Mouse (Mus musculus): ENCODE results near the gene Actn1. TPM values are rescaled to one million over a fixed set of nuclear protein-coding genes. Genes with fewer than 3 reads are reported as not detected.

Actn1 gene
- polyA plus RNA-seq, 1 experiment from 2014 or later, result 8.3 TPM

DNA sequence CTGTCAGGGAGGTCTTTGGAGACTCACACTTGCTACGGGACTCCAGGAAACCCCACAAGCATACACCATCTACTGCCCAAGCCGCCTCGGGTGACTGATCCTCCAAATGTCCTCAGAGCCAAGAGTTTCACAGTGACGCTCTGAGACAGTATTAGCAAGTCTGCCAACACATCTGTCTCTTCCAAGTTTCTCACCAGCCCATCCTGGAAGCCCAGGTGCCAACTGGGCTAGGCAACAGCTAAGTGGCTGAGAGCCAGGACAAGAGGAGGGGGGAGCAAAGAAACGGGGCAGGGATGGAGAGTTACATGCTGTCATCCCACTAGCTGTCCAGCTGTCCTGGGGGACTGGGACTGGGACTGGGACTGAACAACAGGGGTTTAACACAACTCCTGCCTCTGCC, 13.1 kb downstream of the Actn1 start:
- ATAC-seq, result 0 out of 2 replicates have a peak, but pooled peaks have one; percentile 53
- Histone ChIP-seq H3K36me3 (ENCODE audit: control insufficient read depth, insufficient read depth, low read length) (no peaks in the 10 kb centered on the region), H3K27me3 (replicated peaks; ENCODE audit: control insufficient read depth, insufficient read depth, low read length) (no peaks in the 10 kb centered on the region), H3K27ac (ENCODE audit: low read depth, low read length) (no peak overlapping the region), H3K4me2 (ENCODE audit: low read length) (no peak overlapping the region), H3K4me1 (ENCODE audit: control insufficient read depth, insufficient read depth, low read depth, low read length) (peaks cover 9% of the 10 kb centered on the region), H3K4me3 (ENCODE audit: low read length) (no peak overlapping the region), H3K9ac (ENCODE audit: low read depth, low read length) (no peak overlapping the region), H3K9me3 (ENCODE audit: control insufficient read depth, low read length) (no peaks in the 10 kb centered on the region)
- 57% methylated on average over 5 of the region's 5 CpGs for WGBS

DNA sequence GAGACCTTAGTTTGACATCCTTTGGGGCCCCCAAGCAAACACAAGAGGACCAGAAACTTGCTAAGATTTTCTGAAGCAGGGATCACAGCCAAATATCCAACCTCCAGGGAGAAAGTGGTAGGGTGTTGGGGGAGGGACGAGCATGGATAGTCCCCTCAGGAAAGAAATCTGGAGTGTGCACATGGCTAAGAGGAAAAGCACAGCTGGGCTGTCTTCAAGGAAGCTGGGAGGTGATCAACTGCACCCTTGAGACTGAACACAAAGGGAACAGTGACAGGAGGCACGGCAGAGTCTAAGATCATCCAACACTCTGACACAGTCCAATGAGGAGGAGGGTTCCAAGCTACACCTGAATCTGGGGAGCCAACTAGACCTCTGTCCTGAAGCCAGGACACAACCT, 13.7 kb downstream of the Actn1 start:
- Histone ChIP-seq H3K4me3 (ENCODE audit: low read length) (no peak overlapping the region), H3K27ac (ENCODE audit: low read depth, low read length) (no peak overlapping the region)
- 45% methylated on average over 2 of the region's 2 CpGs for WGBS

DNA sequence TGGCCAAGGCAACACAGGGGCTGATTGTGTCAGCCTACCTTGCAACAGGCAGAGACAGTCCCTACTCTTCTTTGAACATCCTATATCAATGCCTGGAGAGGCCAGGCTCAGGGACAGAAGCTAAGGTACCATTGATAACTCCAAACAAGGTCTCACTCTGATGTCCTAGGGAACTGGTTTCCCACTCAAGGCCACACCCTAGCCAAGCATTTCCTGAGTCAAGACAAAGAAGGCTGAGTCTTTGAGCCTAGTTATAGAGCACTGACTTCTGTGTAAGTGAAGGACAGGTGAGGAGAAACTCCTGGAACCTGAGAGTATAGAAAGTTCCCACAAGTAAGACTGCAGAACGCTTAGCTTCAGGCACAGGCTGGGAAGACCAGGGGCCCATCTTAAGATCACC, 15.4 kb downstream of the Actn1 start:
- no peak for ATAC-seq
- H3K36me3 ChIP-seq (ENCODE audit: control insufficient read depth, insufficient read depth, low read length), result no peaks in the 10 kb centered on the region
- H3K27ac ChIP-seq (ENCODE audit: low read depth, low read length), result no peak overlapping the region
- no peaks in the 10 kb centered on the region for H3K9me3 ChIP-seq (ENCODE audit: control insufficient read depth, low read length)
- WGBS, result 96% methylated on average over 1 of the region's 1 CpGs
- no peak overlapping the region for H3K4me3 ChIP-seq (ENCODE audit: low read length)
- no peak overlapping the region for H3K9ac ChIP-seq (ENCODE audit: low read depth, low read length)
- H3K4me2 ChIP-seq (ENCODE audit: low read length), result no peak overlapping the region
- peaks cover 9% of the 10 kb centered on the region for H3K4me1 ChIP-seq (ENCODE audit: control insufficient read depth, insufficient read depth, low read depth, low read length)
- no peaks in the 10 kb centered on the region for H3K27me3 ChIP-seq (replicated peaks; ENCODE audit: control insufficient read depth, insufficient read depth, low read length)

More for the DNA sequence above, 13.7 kb downstream of the Actn1 start:
- Histone ChIP-seq H3K9ac (ENCODE audit: low read depth, low read length) (no peak overlapping the region), H3K9me3 (ENCODE audit: control insufficient read depth, low read length) (no peaks in the 10 kb centered on the region), H3K27me3 (replicated peaks; ENCODE audit: control insufficient read depth, insufficient read depth, low read length) (no peaks in the 10 kb centered on the region), H3K4me2 (ENCODE audit: low read length) (no peak overlapping the region), H3K4me1 (ENCODE audit: control insufficient read depth, insufficient read depth, low read depth, low read length) (peaks cover 9% of the 10 kb centered on the region), H3K36me3 (ENCODE audit: control insufficient read depth, insufficient read depth, low read length) (no peaks in the 10 kb centered on the region)
- no peak for ATAC-seq

DNA sequence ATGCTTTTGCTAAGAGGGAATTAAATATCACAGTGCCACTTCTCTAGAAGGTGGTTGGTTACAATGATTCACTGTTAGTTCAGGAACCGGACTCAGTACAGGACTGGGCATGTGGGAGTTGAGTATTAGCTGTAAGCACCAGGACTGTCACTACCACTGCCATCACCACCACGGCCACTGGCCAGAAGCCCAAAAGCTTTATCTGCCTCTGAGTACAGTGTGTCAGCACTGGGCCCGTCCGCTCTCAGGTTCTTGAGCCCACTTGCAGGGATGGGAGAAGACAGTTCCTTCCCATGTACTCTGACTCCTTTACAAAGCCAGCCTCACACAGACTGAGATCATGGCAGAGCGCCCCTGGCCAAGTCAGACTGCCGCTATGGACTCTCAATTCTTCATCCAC, 16.0 kb downstream of the Actn1 start:
- no peak overlapping the region for H3K27ac ChIP-seq (ENCODE audit: low read depth, low read length)

DNA sequence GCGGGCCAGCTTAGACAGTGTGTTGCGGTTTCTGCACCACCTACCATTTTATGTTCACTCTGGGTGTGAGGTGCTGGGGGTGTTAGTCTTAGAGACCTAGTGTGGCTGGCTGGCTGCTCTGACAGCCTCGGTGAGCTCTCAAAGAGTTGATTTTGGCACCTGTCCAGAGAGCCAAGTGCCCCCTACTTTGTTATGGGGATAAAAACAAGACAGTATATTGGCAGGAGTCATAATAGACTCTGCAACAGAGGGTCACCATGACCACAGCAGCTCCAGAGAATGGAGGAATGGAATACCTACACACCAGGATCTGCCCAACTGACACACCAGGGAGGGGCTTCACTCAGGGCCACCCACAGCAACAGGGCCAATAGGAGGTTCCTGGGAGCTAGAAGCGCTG, 16.8 kb downstream of the Actn1 start:
- no peaks in the 10 kb centered on the region for H3K9me3 ChIP-seq (ENCODE audit: control insufficient read depth, low read length)
- no peak overlapping the region for H3K4me3 ChIP-seq (ENCODE audit: low read length)
- H3K27ac ChIP-seq (ENCODE audit: low read depth, low read length), result no peak overlapping the region
- WGBS, result 74% methylated on average over 4 of the region's 4 CpGs
- peaks cover 9% of the 10 kb centered on the region for H3K4me1 ChIP-seq (ENCODE audit: control insufficient read depth, insufficient read depth, low read depth, low read length)
- no peaks in the 10 kb centered on the region for H3K36me3 ChIP-seq (ENCODE audit: control insufficient read depth, insufficient read depth, low read length)
- H3K9ac ChIP-seq (ENCODE audit: low read depth, low read length), result no peak overlapping the region
- no peaks in the 10 kb centered on the region for H3K27me3 ChIP-seq (replicated peaks; ENCODE audit: control insufficient read depth, insufficient read depth, low read length)
- ATAC-seq, result no peak
- no peak overlapping the region for H3K4me2 ChIP-seq (ENCODE audit: low read length)

More for the DNA sequence above, 16.0 kb downstream of the Actn1 start:
- no peaks in the 10 kb centered on the region for H3K27me3 ChIP-seq (replicated peaks; ENCODE audit: control insufficient read depth, insufficient read depth, low read length)
- H3K4me3 ChIP-seq (ENCODE audit: low read length), result no peak overlapping the region
- no peak for ATAC-seq
- no peak overlapping the region for H3K9ac ChIP-seq (ENCODE audit: low read depth, low read length)
- no peaks in the 10 kb centered on the region for H3K9me3 ChIP-seq (ENCODE audit: control insufficient read depth, low read length)
- peaks cover 9% of the 10 kb centered on the region for H3K4me1 ChIP-seq (ENCODE audit: control insufficient read depth, insufficient read depth, low read depth, low read length)
- no peaks in the 10 kb centered on the region for H3K36me3 ChIP-seq (ENCODE audit: control insufficient read depth, insufficient read depth, low read length)
- H3K4me2 ChIP-seq (ENCODE audit: low read length), result no peak overlapping the region
- WGBS, result 92% methylated on average over 6 of the region's 6 CpGs

DNA sequence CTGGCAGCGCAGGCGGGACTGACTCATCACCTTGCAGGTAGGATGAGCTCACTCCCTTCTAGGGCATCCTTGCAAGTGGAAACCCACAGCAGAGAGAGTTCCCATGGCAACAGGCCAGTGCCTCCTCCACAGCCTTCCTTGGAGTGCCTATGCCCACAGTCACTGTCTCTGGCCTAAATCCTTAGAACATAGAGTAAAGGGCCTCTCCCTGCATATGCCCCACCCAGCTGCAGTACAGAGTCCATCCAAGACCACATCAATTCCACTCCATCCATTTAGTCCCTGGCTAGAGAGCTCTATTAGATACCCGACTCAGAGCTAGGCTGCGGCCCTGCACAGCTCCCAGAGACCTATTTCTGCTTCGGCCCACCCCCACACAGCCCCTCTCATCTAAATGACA, 20.7 kb downstream of the Actn1 start:
- ATAC-seq, result peak; percentile 69
- H3K27me3 ChIP-seq (replicated peaks; ENCODE audit: control insufficient read depth, insufficient read depth, low read length), result no peaks in the 10 kb centered on the region
- H3K36me3 ChIP-seq (ENCODE audit: control insufficient read depth, insufficient read depth, low read length), result no peaks in the 10 kb centered on the region
- 92% methylated on average over 5 of the region's 5 CpGs for WGBS
- H3K4me3 ChIP-seq (ENCODE audit: low read length), result no peak overlapping the region
- no peak overlapping the region for H3K9ac ChIP-seq (ENCODE audit: low read depth, low read length)
- H3K27ac ChIP-seq (ENCODE audit: low read depth, low read length), result no peak overlapping the region
- H3K9me3 ChIP-seq (ENCODE audit: control insufficient read depth, low read length), result no peaks in the 10 kb centered on the region
- no peaks in the 10 kb centered on the region; the same call in 1 of the 2 replicates for H3K4me1 ChIP-seq (ENCODE audit: control insufficient read depth, insufficient read depth, low read depth, low read length)
- H3K4me2 ChIP-seq (ENCODE audit: low read length), result no peak overlapping the region

DNA sequence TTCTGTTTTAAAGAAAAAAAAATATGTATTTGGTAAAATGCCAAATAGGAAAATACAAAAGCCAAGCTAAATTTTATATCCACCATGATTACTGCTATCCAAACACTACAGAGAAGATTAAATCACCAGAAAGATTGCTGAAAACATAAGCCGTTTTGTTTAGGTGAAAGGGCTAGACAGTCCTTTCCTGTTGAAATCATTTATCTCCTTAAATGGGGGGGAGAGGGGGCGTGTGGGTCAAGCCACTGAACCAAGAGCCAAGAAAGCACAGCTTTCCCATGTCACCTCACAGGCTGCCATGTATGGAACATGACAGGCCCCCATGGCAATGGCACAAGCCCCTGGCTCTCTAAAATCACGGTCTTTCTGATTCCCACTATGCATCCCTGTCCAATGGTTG, 21.6 kb downstream of the Actn1 start:
- Histone ChIP-seq H3K4me2 (ENCODE audit: low read length) (no peak overlapping the region), H3K4me1 (ENCODE audit: control insufficient read depth, insufficient read depth, low read depth, low read length) (no peaks in the 10 kb centered on the region; the same call in 1 of the 2 replicates), H3K9ac (ENCODE audit: low read depth, low read length) (no peak overlapping the region), H3K4me3 (ENCODE audit: low read length) (no peak overlapping the region), H3K36me3 (ENCODE audit: control insufficient read depth, insufficient read depth, low read length) (no peaks in the 10 kb centered on the region), H3K9me3 (ENCODE audit: control insufficient read depth, low read length) (no peaks in the 10 kb centered on the region), H3K27me3 (replicated peaks; ENCODE audit: control insufficient read depth, insufficient read depth, low read length) (no peaks in the 10 kb centered on the region), H3K27ac (ENCODE audit: low read depth, low read length) (no peak overlapping the region)
- no peak for ATAC-seq
- WGBS, result 90% methylated on average over 3 of the region's 3 CpGs

DNA sequence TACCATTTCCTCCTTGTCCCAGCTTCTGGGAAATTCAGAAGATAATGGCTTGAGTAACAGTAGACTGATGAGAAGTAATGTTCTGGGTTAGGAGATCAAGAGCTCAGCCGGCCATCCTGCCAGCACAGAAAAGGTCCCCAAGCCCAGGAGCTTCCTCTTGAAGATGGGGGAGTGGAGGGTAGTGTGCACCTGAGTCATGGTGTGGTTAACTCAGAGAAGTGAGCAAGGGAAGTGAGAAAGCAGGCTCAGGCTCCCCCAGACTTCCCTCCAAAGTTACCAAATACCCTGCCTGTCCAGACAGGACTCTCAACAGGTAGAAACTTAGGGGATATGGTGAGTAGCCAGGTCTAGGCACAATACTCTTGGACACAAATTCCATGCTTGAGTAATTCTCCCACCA, 24.9 kb downstream of the Actn1 start:
- no peak for ATAC-seq
- WGBS, result 88% methylated on average over 1 of the region's 1 CpGs

DNA sequence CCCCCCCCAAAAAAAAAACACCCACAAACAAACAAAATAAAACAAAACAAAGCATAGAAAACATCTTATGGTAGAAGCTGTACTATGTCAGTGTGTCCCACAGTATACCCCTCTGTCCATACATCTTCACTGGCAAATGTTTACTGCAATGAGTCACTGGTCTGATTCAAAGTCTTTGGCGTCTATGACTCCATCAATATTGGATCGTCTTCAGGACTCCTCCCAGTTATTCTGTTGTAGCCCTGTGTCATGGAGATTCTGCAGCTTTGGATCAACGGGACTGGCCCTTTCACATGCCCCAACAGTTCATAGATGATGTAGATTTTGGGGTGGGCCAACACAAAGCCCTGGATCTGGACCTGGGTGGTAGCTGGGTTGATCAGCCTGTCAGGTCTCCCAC, 25.9 kb downstream of the Actn1 start:
- ATAC-seq, result no peak
- no peak overlapping the region for H3K4me3 ChIP-seq (ENCODE audit: low read length)
- H3K27ac ChIP-seq (ENCODE audit: low read depth, low read length), result no peak overlapping the region
- no peaks in the 10 kb centered on the region for H3K9me3 ChIP-seq (ENCODE audit: control insufficient read depth, low read length)
- no peaks in the 10 kb centered on the region for H3K27me3 ChIP-seq (replicated peaks; ENCODE audit: control insufficient read depth, insufficient read depth, low read length)
- WGBS, result 100% methylated on average over 3 of the region's 3 CpGs
- no peaks in the 10 kb centered on the region for H3K36me3 ChIP-seq (ENCODE audit: control insufficient read depth, insufficient read depth, low read length)
- H3K4me2 ChIP-seq (ENCODE audit: low read length), result no peak overlapping the region
- H3K9ac ChIP-seq (ENCODE audit: low read depth, low read length), result no peak overlapping the region
- peaks cover 20% of the 10 kb centered on the region for H3K4me1 ChIP-seq (ENCODE audit: control insufficient read depth, insufficient read depth, low read depth, low read length)

More for the DNA sequence above, 24.9 kb downstream of the Actn1 start:
- no peak overlapping the region for H3K4me3 ChIP-seq (ENCODE audit: low read length)
- no peaks in the 10 kb centered on the region for H3K36me3 ChIP-seq (ENCODE audit: control insufficient read depth, insufficient read depth, low read length)
- H3K4me2 ChIP-seq (ENCODE audit: low read length), result no peak overlapping the region
- H3K9me3 ChIP-seq (ENCODE audit: control insufficient read depth, low read length), result no peaks in the 10 kb centered on the region
- no peak overlapping the region for H3K27ac ChIP-seq (ENCODE audit: low read depth, low read length)
- no peaks in the 10 kb centered on the region for H3K27me3 ChIP-seq (replicated peaks; ENCODE audit: control insufficient read depth, insufficient read depth, low read length)
- H3K9ac ChIP-seq (ENCODE audit: low read depth, low read length), result no peak overlapping the region
- H3K4me1 ChIP-seq (ENCODE audit: control insufficient read depth, insufficient read depth, low read depth, low read length), result peaks cover 14% of the 10 kb centered on the region

DNA sequence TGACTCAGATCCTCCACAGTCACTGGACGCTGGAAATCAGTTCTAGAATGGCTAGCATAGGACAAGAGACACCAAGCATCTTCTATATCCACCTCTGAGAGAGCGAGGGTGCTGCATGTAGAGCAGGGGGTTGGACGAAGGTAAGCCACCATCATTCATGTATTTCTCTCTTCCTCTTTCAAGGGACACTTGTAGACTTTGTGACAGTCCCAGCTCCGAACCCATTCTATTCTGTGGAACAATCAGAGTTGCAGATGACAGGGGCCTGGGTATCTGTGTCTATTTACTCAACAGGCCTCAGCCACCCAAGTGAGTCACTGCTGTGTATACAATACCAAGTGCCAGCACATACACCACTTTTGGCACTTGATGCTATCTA, 27.3 kb downstream of the Actn1 start:
- H3K27ac ChIP-seq (ENCODE audit: low read depth, low read length), result no peak overlapping the region
- H3K4me2 ChIP-seq (ENCODE audit: low read length), result no peak overlapping the region
- H3K4me1 ChIP-seq (ENCODE audit: control insufficient read depth, insufficient read depth, low read depth, low read length), result peaks cover 27% of the 10 kb centered on the region
- no peaks in the 10 kb centered on the region for H3K9me3 ChIP-seq (ENCODE audit: control insufficient read depth, low read length)
- 88% methylated on average over 4 of the region's 4 CpGs for whole genome bisulfite sequencing
- H3K9ac ChIP-seq (ENCODE audit: low read depth, low read length), result no peak overlapping the region
- H3K36me3 ChIP-seq (ENCODE audit: control insufficient read depth, insufficient read depth, low read length), result no peaks in the 10 kb centered on the region
- no peak overlapping the region for H3K4me3 ChIP-seq (ENCODE audit: low read length)
- H3K27me3 ChIP-seq (replicated peaks; ENCODE audit: control insufficient read depth, insufficient read depth, low read length), result no peaks in the 10 kb centered on the region
- ATAC-seq, result no peak
